Mouse (Mus musculus) left cerebral cortex, adult 8-10 months (tissue): Measurements from ENCODE around the gene 4931422A03Rik. TPM values are rescaled to one million over a fixed set of nuclear protein-coding genes. Genes with fewer than 3 reads are reported as not detected.
"Not testable (repeated sequence)": the region's sequence is repeated elsewhere in the genome, so short reads cannot be mapped to it uniquely, and the experiment has no call there.

Source experiments
- DNase-seq, 2 experiments: peaks; one replicate each; pipeline ENCODE4 v3.0.0; 2022; ENCODE audit warnings: low spot score in 2 of 2
- total RNA-seq, 4 experiments: library from RNA; stranded (reverse); gene quantifications; 2 replicates each; pipeline ENCODE4 v1.2.4; 2022

Gene 4931422A03Rik
- total RNA-seq, 4 experiments from 2014 or later, result 0.76 TPM; not detected in 3

DNA sequence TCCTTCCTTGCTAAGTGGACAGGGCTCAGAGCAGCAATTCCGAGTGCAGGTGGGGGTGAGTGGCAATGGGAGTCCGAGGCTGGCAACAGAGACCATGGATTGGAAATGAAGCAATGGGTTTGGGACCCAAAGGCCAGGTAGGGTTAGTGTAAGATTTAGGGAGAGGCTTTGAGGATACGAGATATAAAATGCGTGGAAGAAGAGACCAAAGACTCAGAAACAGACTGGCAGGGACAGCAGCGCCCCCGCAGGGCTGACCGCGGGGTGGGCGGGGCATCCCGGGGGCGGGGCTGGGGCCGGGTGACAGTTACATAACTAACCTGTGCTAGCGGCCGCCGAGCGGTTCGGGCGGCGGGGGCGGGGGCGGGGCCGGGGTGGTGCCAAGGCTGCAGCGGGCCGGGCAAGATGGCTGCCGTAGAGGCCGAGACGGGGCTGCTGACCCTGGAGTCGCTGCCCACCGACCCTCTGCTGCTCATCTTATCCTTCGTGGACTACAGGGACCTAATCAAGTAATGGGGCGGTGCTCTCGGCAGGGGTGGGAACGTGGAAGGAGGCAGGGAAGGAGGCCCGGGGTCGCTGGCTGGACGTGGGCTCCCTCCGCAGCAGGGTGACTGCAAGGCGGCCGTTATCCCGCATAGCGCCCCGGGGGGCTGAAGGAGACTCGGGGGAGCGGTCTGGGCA is 563 bp downstream of the 4931422A03Rik start, which contains the start of gene Fbxo3:
Fbxo3 (plus strand) TSS at position 264 of the 681 bp plus-strand sequence.
- peak; percentile 69 to 83 for DNase-seq

DNA sequence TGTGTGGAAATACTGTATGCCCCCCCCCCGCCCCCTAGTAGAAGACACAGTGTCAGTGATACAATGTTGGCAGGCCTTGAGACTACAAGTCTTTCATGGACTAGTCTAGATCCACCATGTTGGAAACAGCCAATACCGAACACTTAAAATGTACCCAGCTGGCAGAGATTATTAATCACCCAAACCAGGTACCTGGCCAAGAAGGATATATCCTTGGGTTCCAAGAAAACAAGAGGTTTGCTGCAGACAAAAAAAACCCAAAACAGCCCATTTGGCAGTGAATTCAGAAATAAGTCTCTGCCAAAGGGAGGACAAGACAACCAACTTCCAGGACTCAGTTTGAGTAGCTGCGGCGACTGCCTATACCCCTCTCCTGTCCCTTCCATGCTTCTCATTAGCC is 3.5 kb downstream of the 4931422A03Rik start:
- no peak for DNase-seq

DNA sequence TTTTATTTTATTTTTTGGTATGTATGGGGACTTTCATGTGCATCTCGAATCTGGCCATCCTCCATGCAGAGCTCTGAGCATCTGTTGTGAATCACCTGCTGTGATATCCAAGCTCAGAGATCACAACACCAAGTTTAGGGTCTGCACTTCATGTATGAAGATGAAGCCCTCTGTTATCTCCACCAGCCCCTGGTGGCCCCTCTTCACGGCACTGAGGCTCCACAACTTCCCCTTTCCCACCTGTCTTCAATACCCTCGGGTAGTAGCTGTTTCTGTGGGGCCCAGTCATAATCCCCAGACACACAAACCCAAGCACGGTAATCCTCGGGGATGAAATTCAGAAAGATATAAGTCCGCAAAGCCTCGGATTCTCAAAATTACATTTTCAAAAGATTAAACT is 5.1 kb downstream of the 4931422A03Rik start:
- DNase-seq, result no peak

DNA sequence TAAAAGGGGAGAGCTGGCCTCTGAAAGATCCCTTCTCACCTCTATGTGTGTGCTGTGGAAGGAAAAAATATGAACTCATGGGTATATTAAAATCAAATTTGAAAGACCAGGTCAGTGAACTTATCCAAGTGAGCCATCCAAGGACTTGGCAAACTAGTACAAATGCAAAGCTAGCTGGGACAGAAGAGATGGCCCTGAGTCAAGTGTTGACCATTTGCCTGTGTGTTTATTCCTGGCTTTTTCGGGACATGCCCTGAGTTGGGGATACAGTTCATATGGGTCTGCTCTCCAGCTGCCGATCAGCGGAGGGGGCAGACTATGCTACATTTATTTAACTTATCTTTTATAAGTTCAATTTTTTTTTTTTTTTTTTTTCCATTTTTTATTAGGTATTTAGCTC is 19.3 kb downstream of the 4931422A03Rik start:
- not testable (repeated sequence) for DNase-seq

DNA sequence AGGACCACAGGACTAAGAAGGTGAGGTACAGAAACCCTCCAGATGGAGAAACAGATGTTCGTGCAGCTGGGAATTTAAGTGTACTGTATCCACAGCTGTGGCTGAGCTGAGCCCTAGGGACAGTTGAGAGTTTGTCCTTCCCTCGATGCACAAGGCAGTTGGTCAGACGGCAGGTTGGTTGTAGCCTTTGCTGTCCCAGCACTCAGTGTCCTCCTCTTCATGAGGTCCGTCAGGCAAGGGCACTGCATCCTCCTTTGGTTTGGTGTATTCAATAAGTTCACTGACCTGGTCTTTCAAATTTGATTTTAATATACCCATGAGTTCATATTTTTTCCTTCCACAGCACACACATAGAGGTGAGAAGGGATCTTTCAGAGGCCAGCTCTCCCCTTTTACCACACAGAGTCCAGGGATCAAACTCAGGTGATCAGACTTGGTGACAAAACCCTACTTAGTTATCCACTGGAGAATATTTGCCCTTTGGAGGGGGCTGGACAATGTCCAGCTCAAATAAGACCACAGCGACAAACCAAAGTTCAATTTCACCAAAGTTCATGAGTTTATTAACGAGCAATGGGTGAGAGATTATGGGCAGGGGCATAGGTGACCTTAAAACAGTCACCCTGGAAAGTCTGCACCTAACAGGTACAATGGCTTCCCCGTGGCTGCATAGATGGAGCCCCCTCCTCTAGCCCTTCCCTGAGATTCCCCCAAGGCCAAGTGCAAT is 20.2 kb downstream of the 4931422A03Rik start:
- DNase-seq, result no peak

DNA sequence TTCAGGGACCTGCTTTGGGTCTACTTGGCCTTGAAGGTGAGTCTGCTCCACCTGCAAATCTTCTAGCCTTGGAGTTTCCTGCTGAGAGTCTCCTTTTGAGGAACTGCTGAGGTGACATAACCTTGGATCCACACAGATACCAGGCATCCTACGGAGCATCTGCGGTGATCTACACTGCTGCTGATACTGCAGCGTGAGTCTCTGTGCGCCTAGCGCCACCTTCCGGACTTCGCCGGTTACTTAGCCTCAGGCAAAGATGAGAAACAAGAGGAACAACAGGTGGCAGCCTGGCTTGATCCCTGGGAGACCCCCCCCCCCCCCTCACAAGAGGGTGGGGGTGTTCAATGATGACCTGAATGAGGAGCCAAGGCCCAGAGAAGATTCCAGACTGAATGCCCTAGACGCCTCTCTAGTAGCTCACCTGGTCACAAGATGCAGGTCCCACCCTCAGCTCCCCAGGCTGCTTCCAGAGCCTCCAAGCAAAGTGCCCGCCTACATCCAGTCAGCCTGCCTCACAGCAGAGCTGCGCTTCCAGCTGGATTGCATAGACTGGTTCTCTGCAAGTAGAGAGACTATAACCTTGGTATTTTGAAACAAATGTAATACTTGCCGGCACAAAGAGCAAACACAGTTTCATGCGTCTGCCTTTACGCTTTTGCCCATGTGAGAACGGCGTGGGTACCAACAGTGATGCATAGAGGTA is 25.3 kb downstream of the 4931422A03Rik start:
- DNase-seq, result peak; percentile 54 to 63

DNA sequence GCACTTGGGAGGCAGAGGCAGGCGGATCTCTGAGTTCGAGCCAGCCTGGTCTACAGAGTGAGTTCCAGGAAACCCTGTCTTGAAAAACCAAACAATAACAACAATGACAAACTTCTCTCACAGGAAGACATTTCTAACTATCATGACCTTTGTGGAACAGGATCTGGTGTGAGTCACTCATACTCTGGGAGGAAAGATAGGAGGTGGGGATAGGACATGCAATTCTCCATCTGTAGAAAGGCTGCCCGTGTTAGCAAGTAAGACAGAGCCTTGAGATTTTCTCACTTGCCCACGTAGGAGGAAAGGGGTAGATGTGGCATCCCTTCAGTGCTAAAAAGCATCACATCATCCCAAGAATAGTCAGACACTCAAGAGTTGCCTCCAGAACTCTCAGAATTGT is 26.3 kb downstream of the 4931422A03Rik start:
- no peak for DNase-seq

DNA sequence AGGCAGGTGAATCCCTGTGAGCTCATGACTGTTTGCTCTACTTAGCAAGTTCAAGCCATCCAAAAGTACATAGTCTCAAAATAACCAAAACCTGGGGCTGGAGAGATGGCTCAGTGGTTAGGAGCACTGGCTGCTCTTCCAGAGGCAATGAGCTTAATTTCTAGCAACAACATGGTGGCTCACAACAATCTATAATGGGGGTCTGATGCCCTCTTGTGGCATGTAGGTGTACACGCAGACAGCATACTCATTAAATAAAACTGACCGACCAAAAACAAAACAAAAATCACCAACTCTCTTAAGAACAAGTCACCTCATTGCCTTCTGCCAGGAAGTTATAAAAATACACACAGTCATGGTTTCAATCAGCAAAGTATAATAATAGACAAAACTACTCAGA is 27.1 kb downstream of the 4931422A03Rik start:
- no peak for DNase-seq

DNA sequence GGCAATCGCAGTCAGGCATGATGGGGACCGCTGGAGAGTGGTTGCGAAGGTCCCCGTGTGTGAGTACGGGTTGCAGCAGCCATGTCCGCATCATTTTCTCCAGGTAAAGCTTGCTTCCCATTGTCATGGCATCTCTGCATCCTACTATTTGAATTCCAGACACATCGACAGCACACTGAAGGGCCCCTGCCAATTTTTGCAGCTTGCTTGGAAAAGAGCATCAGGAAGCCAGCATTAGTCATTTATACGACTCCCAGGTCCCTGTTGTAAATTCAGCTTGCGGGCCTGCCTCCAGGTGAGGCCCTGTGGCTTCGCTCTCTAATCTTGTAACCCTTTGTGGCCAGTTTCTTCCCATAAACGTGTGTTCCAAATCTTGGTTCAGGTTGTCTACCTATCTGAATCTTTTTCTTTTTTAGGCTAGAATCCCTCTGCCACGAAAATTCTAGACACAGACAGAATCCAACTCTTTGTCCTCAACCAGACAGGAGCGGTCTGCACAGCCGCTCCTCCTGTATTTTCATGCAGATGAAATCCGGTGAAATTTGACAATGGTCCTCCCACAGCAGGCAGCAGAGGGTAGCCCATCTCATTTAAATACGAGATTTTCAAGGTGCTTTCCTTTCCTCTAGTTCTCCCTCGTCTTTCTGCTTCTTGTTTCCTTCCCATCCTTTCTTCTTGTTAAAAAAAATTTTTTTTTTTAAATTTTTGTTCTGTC is 35.4 kb downstream of the 4931422A03Rik start:
- no peak for DNase-seq

DNA sequence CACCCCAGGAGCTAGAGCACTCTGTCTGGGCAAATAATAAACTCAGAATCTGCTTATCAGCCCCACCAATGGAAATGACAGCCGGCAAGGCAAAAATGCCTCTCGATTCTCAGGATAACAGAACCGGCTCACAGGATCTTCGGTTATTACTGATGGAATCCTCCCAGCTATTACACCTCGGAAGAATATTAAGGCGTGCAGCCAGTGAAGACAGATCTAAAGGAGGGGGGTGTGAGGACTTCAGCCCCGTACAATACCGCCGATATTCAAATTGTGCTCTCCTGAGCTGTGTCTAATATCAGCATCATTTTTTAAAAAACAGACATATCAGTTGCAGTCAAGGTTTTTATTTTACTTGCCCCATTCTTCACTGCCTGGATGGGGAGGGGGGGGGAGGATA is 36.0 kb downstream of the 4931422A03Rik start:
- DNase-seq, result no peak

DNA sequence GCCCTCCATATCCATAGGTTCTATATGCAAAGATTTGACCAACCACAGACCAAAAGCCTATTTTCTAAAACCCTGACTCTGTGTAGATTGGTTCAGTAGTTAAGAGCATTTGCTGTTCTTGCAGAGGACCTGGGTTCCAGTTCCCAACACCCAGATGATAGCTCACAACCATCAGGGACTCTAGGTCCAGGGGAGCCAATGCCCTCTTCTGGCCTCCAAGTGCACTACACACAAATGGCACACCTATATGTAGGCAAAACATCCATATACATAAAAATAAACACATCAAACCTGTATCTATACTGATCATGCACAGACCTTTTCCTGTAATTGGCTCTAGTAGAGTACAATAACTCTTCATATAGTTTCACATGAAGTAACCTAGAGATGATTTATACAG is 36.9 kb downstream of the 4931422A03Rik start:
- no peak for DNase-seq

DNA sequence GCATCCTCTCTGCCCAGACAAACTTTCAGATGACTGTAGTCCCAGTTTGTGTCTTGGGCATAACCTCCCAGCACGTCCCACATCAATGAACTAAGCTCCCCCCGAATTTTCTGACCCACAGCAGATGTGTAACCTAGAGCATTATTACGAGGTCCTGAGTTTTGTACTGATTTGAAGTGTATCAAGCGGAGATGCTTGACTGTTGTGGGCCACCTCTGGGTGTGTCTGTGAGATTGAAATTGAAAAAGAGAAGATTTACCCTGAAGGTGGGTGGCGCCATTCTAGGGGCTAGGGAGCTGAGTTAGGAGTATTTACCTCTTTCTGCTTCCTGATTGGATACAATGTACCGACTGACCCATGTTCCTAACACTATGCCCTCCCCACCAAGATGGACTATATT is 38.4 kb downstream of the 4931422A03Rik start:
- DNase-seq, result no peak

DNA sequence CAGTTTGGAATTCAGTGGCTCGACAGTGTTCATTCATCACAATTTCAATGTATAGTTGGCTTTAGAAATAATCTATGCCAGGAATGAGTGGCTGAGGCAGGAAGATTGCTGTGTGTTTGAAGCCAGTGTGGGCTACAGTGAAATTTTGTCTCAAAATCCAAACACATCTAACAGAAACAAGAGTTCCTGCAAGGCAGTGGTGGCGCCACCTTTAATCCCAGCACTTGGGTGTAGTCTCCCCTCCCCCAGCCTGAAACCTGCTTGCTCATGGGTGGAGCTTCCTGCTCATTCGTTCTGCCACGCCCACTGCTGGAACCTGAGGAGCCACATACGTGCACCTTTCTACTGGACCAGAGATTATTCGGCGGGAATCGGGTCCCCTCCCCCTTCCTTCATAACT is 40.6 kb downstream of the 4931422A03Rik start:
- not testable (repeated sequence) for DNase-seq

DNA sequence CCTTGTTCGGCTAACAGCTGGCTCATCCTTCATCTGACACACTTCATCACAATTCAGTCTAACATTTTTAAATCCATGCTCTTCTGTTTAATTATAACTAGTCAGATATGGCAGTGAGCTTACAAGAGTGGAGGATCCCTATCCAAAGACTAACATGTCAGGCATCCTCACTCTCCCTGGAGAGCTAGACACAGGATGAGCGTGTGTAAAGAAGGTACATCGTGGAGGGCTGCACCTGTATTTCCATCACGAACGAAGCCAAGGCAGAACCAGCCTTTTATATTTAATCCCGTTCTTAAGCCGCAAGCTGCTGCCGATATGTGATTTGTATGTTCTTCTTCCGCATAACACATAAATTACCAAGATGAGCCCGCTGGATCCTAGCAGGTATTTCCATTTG is 45.0 kb downstream of the 4931422A03Rik start:
- DNase-seq, result no peak

DNA sequence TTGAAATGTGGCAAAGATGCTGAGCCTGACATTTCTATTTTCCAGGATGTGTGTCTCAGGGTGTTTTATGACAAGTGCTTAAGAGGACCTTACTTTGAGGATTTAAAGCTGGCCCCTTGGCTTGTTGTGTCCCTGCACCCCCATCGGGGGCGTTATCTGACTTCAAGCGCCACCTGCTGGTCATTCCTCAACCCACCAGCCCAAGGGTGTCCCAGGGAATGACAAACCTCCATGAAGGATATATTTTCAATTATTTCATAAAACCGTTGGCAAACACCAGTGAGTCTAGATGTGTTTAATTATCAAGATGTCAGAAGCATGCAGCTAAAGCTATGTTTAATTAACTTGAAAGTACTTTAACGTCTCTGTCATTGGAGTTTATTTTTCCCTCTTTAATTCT is 45.9 kb downstream of the 4931422A03Rik start:
- DNase-seq, result peak in 1 of 2 experiments; percentile 46

DNA sequence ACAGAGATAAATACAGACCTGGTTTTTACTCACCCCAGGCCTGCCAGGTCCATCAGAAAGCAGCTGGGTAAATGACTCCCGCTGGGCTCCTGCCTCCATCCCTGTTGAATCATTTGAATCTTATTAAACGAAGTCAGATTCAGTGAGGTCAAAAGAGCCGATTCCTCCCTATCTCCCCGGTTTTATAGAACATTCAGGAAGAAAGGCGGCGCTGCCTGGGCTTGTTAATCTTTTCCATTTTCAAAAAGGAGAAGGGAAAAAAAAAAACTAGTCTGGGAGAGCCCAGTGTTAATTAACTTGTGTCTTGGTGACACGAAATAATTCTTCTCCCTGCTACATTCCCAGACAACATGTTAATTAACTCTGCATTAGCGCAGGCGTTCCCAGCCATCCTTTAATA is 50.4 kb downstream of the 4931422A03Rik start:
- DNase-seq, result no peak

DNA sequence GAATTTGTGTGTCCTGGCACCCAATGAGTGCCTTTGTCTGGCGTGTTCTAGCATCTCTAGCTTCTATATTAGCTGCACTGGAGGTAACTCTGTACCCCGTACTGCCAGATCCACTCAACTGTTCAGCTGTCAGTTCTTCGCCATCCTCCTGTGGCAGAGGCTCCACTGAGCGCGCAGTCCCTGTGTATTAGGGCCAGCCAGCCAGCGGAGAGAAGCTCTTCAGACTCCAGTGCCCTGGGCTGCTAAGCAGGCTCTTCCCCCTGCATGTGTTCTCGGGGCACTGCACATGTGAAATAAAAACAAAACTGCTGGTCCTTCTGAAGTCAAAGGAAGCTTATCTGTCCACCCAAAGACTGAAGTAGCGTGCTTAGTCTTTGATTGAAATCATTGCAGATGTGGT is 50.9 kb downstream of the 4931422A03Rik start:
- no peak for DNase-seq

DNA sequence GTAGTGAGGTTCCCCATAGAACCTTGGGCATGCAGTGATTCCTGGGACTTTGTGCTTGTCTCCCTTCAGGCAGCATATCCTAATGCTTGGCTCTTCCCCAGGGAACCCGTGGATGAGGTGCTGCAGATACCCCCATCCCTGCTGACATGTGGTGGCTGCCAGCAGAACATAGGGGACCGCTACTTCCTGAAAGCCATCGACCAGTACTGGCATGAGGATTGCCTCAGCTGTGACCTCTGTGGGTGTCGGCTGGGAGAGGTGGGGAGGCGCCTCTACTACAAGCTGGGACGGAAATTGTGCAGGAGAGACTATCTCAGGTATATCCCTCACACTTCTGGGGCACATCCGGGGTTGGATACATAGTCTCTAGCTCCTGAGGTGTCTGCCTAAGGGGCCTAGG is 52.3 kb downstream of the 4931422A03Rik start:
- no peak for DNase-seq

DNA sequence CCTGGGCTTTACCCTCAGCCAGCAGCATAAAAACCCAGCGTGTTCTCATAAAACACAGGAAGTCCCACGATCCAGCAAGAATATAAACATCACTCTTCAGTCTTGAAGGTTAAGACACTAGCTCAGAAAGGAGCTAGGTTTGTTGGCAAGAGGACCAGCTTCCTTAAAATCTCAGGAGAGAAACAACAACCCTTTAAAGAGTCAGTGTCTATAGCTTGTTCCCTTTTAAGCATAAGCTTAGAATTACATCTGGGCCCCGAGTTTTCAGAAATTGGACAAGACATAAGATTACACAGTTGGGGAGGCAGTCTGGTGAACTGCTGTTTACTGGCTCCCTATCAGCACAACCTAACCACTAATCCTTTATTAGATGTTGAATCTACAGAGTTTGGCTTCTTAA is 56.3 kb downstream of the 4931422A03Rik start:
- no peak for DNase-seq

DNA sequence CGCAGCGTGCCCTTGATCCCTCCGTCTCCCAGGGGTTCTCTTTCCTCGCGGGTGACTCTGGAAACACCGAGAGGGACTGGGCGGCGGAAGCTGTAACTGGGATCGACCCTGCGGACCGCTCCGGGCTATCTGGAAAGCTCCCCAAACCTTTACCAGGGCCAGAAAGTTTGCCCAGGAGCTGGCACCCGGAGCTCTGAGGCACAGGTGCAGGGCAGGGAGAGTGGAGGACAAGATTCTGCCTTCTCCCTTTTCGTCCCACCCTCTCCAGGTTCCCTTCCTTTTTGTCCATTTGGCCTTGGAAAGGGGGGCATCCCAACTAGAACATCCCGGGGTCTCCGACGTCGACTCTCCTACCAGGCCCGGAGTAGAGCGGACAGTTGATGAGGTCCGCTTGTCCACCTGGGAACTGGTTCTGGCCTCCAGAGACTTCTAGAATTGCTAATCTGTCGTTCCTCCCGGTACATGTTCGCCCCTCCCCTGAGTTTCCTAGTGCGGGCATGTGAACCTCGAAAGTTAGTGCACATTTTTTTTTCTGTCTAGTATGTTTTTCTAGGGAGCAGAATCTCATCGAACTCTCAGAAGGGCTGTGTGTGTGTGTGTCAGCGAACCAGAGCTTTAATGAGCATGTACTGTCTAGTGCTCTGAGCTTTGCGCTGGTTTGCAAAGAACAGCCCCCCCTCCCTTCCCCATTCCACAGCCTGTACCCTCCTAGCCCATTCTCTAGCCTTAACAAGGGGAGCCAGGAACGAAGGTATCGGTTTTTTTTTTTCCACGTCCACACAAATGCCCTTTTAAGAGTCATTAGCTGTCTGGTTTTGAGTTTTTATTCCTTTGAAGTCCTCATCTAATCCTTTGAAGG is 57.1 kb downstream of the 4931422A03Rik start:
- DNase-seq, result no peak
